Mouse (Mus musculus) lung, embryonic 16.5 days (tissue): ENCODE measurements around the gene Pla2g1b. TPM values are rescaled to one million over a fixed set of nuclear protein-coding genes. Genes with fewer than 3 reads are reported as not detected.

ENCODE experiments used
- ATAC-seq: fragments of 200-750 bp; cut with Nextera tagmentation; 2 replicates; pipeline ENCODE4 v1.8.0; 2017; ENCODE audit warnings: low read depth, mild to moderate bottlenecking, moderate library complexity
- H3K27ac ChIP-seq: fragments of 300-500 bp; sonication (generic); 2 replicates; pipeline ENCODE4 v1.5.1; 2014; ENCODE audit warnings: mild to moderate bottlenecking, control low read depth, low read length
- H3K27me3 ChIP-seq: fragments of 300-500 bp; sonication (generic); 2 replicates; pipeline ENCODE4 v1.6.1; 2014; ENCODE audit warnings: low read depth, low read length, mixed read lengths; ENCODE audit not compliant: control insufficient read depth, insufficient read depth
- H3K36me3 ChIP-seq: fragments of 300-500 bp; sonication (generic); 2 replicates; pipeline ENCODE4 v1.6.1; 2014; ENCODE audit warnings: low read length; ENCODE audit not compliant: control insufficient read depth, insufficient read depth
- H3K4me1 ChIP-seq: fragments of 300-500 bp; sonication (generic); replicated peaks from 2 replicates; pipeline ENCODE4 v1.6.1; 2014; ENCODE audit warnings: low read length, mixed read lengths; ENCODE audit not compliant: control insufficient read depth, insufficient read depth
- H3K4me2 ChIP-seq: fragments of 300-500 bp; sonication (generic); 2 replicates; pipeline ENCODE4 v1.6.1; 2014; ENCODE audit warnings: low read depth, low read length, control low read depth
- H3K4me3 ChIP-seq: fragments of 300-500 bp; sonication (generic); 2 replicates; pipeline ENCODE4 v1.5.1; 2014; ENCODE audit warnings: mild to moderate bottlenecking, low read length, control low read depth
- H3K9ac ChIP-seq: fragments of 300-500 bp; sonication (generic); 2 replicates; pipeline ENCODE4 v1.6.1; 2014; ENCODE audit warnings: low read length, control low read depth
- H3K9me3 ChIP-seq: fragments of 300-500 bp; sonication (generic); 2 replicates; pipeline ENCODE4 v1.6.1; 2016; ENCODE audit warnings: low read length; ENCODE audit not compliant: control insufficient read depth
- WGBS: fragments of 180-500 bp; shearing (Covaris S2); extraction: QIAGEN DNeasy Blood & Tissue Kit; methylation state at CpG from one replicate; pipeline ENCODE4 v1.1.7; 2014; 5-methylcytosine and 5-hydroxymethylcytosine counted together
- polyA plus RNA-seq: library from polyadenylated mRNA; unstranded; fragments of >200 nt; fragmentation: Nextera tagmentation; extraction: Ambion mirVana; gene quantifications from 2 replicates; pipeline ENCODE4 v1.2.1, GENCODE M21; 2015

Gene Pla2g1b
- polyA plus RNA-seq, 1 experiment from 2014 or later, result 9.8 TPM

DNA sequence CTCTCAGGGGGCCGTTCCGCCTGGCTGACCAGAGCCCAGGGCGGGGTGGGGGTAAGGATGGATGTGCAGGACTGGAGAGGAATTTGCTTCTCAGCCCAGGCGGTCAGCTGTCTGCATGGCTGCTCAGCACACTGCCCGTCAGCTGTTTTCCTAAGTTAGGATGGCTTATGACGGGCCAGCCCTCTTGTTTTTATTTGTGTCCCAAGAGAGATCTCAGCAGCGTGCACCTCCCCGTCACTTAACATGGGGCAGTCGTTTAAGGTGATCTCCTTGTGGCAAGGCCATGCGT is 42.7 kb downstream of the Pla2g1b start:
- Histone ChIP-seq H3K9me3 (no peaks in the 10 kb centered on the region), H3K4me3 (peak overlapping the region; percentile 94), H3K4me1 (peaks cover 35% of the 10 kb centered on the region), H3K36me3 (no peaks in the 10 kb centered on the region), H3K27ac (peak overlapping the region; percentile 79), H3K9ac (peak overlapping the region; percentile 96), H3K4me2 (peak overlapping the region; percentile 93), H3K27me3 (no peaks in the 10 kb centered on the region)
- peak; percentile 16 for ATAC-seq
- 28% methylated on average over 10 of the region's 10 CpGs for WGBS

DNA sequence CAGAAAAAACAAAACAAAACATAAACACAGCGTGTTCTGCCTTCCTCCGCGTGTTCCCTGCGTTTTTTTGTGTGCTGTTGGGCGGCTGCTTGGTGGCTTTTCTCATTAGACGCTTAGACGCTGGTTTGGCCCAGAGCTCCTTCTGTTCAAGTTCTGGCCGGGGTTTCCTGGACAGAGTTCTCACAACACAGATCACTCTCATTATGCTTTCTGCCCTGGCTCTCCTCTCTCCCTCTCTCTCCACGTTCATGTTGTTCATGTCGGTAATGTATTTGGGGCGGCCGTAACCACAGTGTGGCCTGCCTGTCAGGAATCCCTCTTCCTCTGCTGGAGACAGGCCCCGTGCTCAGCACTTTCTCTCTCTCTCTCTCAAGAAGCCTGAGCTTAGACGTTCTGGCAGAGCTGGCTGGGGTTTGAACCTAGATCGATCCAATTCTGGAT is 43.3 kb downstream of the Pla2g1b start:
- peak; percentile 21; the same call in 1 of the 2 replicates for ATAC-seq
- Histone ChIP-seq H3K27me3 (no peaks in the 10 kb centered on the region), H3K4me2 (peak overlapping the region; percentile 93), H3K9me3 (no peaks in the 10 kb centered on the region), H3K4me1 (peaks cover 40% of the 10 kb centered on the region), H3K4me3 (peak overlapping the region; percentile 94), H3K27ac (peak overlapping the region; percentile 79), H3K36me3 (no peaks in the 10 kb centered on the region), H3K9ac (peak overlapping the region; percentile 2)
- WGBS, result 34% methylated on average over 15 of the region's 15 CpGs

DNA sequence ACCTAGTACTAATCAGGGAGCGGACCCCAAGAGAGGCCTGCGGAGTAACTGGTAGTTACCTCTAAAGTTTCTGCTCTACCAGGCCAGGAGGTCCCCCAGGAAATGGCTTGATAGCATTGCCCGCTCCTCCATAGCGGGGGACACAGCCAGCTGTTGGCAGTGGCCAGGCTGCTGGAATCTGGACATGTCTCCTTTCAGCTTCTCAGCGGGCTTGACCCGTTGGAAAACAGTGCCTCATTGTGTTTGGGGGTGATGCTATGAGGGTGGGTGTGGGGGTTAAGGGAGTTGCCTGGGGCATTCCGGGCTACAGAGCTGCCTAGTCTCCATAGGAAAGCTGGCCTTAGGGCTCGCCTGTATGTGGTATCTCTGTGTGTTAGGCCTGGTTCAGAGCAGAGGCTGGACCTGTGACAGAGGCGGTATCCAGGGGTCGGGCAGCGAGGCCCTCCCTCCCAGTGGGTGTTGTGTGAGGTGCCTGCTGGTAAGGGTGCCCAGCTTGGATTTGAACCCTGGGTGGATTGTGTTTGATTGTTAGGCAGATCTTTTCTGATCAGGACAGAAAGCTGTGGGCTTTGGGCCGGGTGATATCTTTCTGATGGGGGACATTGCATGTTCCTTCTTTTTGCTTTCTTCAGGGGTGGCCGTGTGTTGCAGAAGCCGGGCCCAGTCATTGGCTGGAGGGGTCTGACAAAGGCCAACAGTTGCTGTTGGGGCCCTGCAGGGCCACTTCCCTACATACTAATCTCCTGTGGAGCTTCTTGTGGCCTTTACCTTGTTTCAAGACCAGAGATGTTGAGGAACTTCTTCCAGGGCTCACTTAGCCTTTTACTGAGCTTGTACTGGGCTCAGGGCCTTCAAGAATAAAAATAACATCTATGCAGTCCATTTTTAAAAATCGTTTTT is 44.0 kb downstream of the Pla2g1b start:
- H3K4me3 ChIP-seq, result peak overlapping the region; percentile 94
- H3K36me3 ChIP-seq, result no peaks in the 10 kb centered on the region
- 62% methylated on average over 15 of the region's 15 CpGs for WGBS
- no peaks in the 10 kb centered on the region for H3K27me3 ChIP-seq
- H3K9me3 ChIP-seq, result no peaks in the 10 kb centered on the region
- peak overlapping the region; percentile 2 for H3K9ac ChIP-seq
- peak overlapping the region; percentile 93 for H3K4me2 ChIP-seq
- peaks cover 47% of the 10 kb centered on the region for H3K4me1 ChIP-seq
- peak overlapping the region; percentile 79 for H3K27ac ChIP-seq
- no peak for ATAC-seq

DNA sequence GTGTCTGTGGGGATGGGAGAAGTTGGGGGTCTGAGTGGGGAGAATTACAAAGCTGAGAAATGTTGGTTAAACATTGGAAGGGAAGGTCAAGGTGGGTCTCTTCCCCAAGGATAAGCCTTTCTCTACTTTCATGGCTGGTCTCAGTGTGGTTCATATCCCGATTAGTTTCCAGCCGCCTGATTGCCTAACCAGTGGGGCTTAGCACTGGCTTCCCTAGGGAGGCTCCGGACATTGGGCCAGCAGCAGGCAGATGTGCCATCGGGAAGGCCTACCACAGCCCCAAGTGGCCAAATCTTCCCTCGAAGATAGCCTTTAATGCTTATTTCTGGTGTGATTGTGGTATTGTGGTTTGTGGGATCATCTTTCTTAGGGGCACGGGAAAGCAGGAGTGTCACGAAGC is 46.3 kb downstream of the Pla2g1b start:
- Histone ChIP-seq H3K4me2 (no peak overlapping the region), H3K4me1 (peaks cover 48% of the 10 kb centered on the region), H3K36me3 (no peaks in the 10 kb centered on the region; the same call in 1 of the 2 replicates), H3K27me3 (no peaks in the 10 kb centered on the region), H3K9ac (no peak overlapping the region), H3K27ac (no peak overlapping the region), H3K4me3 (no peak overlapping the region), H3K9me3 (no peaks in the 10 kb centered on the region)
- no peak for ATAC-seq
- 88% methylated on average over 7 of the region's 7 CpGs for WGBS

- H3K27ac ChIP-seq, result no peak overlapping the region
- H3K4me3 ChIP-seq, result no peak overlapping the region
- H3K4me1 ChIP-seq, result peaks cover 40% of the 10 kb centered on the region
- 93% methylated on average over 14 of the region's 14 CpGs for WGBS
- no peaks in the 10 kb centered on the region for H3K27me3 ChIP-seq
- no peaks in the 10 kb centered on the region for H3K9me3 ChIP-seq
- no peak for ATAC-seq
- H3K4me2 ChIP-seq, result no peak overlapping the region
- H3K9ac ChIP-seq, result no peak overlapping the region
- no peaks in the 10 kb centered on the region; the same call in 1 of the 2 replicates for H3K36me3 ChIP-seq
These were observed 47.2 kb downstream of the Pla2g1b start for GRCm38 (mm10) chr5:115513246-115513645.

DNA sequence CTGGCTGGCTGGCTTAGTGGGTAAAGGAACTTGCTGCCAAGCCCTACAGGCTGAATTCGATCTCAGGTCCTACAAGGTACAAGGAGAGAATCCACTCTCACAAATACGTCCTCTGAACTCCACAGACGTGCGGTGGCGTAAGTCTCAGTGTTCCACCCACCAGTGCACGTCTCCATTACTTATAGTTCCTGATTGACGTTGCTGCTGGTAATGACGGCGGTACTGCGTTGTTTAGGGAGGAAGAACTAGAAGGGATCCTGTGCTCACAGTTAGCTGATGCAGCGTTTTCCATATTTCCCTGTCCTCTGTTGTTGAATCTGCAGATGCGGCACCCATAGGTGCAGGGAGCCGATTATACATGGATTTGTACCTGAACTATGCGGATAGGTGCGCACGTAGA is 47.7 kb downstream of the Pla2g1b start:
- ATAC-seq, result no peak
- Histone ChIP-seq H3K4me2 (no peak overlapping the region), H3K27me3 (no peaks in the 10 kb centered on the region), H3K36me3 (no peaks in the 10 kb centered on the region; the same call in 1 of the 2 replicates), H3K9ac (no peak overlapping the region), H3K9me3 (no peaks in the 10 kb centered on the region), H3K27ac (peak overlapping the region; percentile 99; the same call in 1 of the 2 replicates), H3K4me3 (no peak overlapping the region), H3K4me1 (peaks cover 35% of the 10 kb centered on the region)
- WGBS, result 92% methylated on average over 16 of the region's 16 CpGs

DNA sequence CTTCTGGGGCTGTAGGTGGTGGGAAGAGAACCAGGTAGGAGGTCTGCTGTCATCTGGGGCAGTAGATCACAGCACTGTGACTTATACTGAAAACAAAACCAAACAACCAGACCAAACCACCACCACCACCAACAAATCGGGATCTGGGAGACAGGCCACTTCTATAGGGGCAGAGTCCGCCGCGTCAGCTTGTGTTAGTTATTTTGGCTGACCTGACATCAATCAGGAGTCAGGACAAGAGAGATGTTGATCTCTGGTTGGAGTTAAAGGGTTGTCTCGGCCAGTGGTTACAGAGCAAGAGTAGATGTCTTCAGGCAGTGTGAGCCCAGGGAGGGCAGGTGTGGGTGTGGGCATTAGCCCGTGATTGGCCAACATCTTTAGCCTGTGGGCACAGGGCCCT is 48.3 kb downstream of the Pla2g1b start:
- Histone ChIP-seq H3K4me2 (peak overlapping the region; percentile 60; the same call in 1 of the 2 replicates), H3K36me3 (no peaks in the 10 kb centered on the region; the same call in 1 of the 2 replicates), H3K4me3 (no peak overlapping the region), H3K9ac (peak overlapping the region; percentile 57; the same call in 1 of the 2 replicates), H3K9me3 (no peaks in the 10 kb centered on the region), H3K4me1 (peaks cover 33% of the 10 kb centered on the region), H3K27me3 (no peaks in the 10 kb centered on the region), H3K27ac (peak overlapping the region; percentile 99)
- WGBS, result 67% methylated on average over 6 of the region's 6 CpGs
- ATAC-seq, result peak; percentile 3

DNA sequence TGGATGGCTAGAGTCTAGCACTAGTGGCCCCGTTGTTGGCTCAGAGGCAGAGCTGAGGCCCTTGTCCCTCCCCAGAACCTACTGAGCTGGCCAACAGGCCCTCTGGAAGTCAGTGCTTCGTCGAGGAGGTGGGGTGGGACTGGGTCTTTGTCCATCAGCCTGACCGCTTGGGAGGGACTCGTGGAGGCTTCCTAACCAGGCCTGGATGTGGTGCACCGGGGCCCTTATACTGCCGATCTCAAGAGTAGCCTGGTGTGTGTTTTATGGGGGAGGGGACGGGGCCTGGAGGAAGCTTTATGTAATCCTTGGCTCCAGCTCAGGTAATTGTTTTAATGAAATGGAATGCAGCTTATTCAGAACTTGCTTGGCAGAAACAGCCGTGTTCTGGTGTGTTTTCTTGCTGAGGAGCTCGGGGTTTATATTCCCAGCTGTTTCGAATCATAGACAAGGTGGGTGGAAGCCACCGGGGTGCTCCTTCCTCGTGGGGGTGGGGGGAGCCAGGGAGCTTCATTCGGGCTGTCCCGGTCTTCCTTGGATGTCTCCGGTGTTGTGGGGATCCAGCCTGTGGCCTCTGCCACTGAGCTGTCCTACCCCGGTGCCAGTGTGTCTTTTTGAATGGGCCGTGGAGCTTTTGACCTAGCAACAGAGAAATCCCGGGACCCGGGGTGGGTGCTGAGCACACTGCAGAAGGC is 49.0 kb downstream of the Pla2g1b start:
- Histone ChIP-seq H3K9ac (peak overlapping the region; percentile 57), H3K4me2 (peak overlapping the region; percentile 60), H3K9me3 (no peaks in the 10 kb centered on the region), H3K4me1 (peaks cover 28% of the 10 kb centered on the region), H3K4me3 (peak overlapping the region; percentile 35), H3K27me3 (no peaks in the 10 kb centered on the region), H3K36me3 (no peaks in the 10 kb centered on the region; the same call in 1 of the 2 replicates), H3K27ac (peak overlapping the region; percentile 99)
- 19% methylated on average over 20 of the region's 20 CpGs for WGBS
- ATAC-seq, result peak; percentile 90
